9 mouse cellular contexts compared by ENCODE assay signal in genomic region chr10:19781365-19781764, GRCm38 (mm10).
DNase-seq lines count a peak whose midpoint lies in the region; ATAC-seq and TF ChIP-seq lines count a peak whose summit lies in the region.
"Had no signal": no experiment of that assay in that cellular context is flagged by ENCODE, and none has a peak within 500 bp of the region (broad histone marks: within the 10 kb centered on the region; RNA-seq: fewer than 3 reads in every experiment).

No protein-coding gene starts in this region.

- WGBS in hindbrain, embryonic 10.5 days = 89% methylated on average over 5 of the region's 5 CpGs
- WGBS in hindbrain, embryonic 14.5 days = 87% methylated on average over 5 of the region's 5 CpGs
- 91% methylated on average over 5 of the region's 5 CpGs for WGBS in cerebellum, adult 2 months

- H3K27me3 ChIP-seq in hindbrain, embryonic 10.5 days (ENCODE audit: insufficient read depth, poor library complexity, severe bottlenecking) = no peaks in the 10 kb centered on the region
- no peaks in the 10 kb centered on the region for H3K27me3 ChIP-seq in hindbrain, embryonic 14.5 days (ENCODE audit: control insufficient read depth, insufficient read depth, low read length)
- no peaks in the 10 kb centered on the region for H3K27me3 ChIP-seq in cerebellum, adult 2 months (ENCODE audit: control insufficient read depth, insufficient read depth, low read length)
- H3K27me3 ChIP-seq: limb, embryonic 12.5 days had no signal

- no peak for TF ChIP-seq CTCF in cerebellum, adult 2 months (IDR thresholded peaks at IDR 0.05; ENCODE audit: borderline replicate concordance, insufficient read depth, low read depth, low read length)

- H3K36me3 ChIP-seq in hindbrain, embryonic 10.5 days = no peaks in the 10 kb centered on the region
- H3K36me3 ChIP-seq in hindbrain, embryonic 14.5 days (replicated peaks; ENCODE audit: control insufficient read depth, insufficient read depth) = no peaks in the 10 kb centered on the region
- H3K36me3 ChIP-seq: limb, embryonic 12.5 days had no signal

- H3K4me2 ChIP-seq in hindbrain, embryonic 14.5 days (replicated peaks) = no peak overlapping the region
- H3K4me2 ChIP-seq: limb, embryonic 12.5 days had no signal

- no peak for ATAC-seq in hindbrain, embryonic 14.5 days (ENCODE audit: low FRiP score)

- TF ChIP-seq POLR2A in cerebellum, adult 2 months (IDR thresholded peaks at IDR 0.05; ENCODE audit: borderline replicate concordance, insufficient read depth, low read length) = no peak

- H3K4me1 ChIP-seq in hindbrain, embryonic 10.5 days (replicated peaks) = no peaks in the 10 kb centered on the region
- H3K4me1 ChIP-seq in hindbrain, embryonic 14.5 days (replicated peaks; ENCODE audit: control insufficient read depth, insufficient read depth, low read length) = no peaks in the 10 kb centered on the region
- H3K4me1 ChIP-seq in cerebellum, adult 2 months (ENCODE audit: control insufficient read depth, insufficient read depth, low read length) = no peaks in the 10 kb centered on the region; the same call in 1 of the 2 replicates
- H3K4me1 ChIP-seq: limb, embryonic 12.5 days had no signal

- DNase-seq in hindbrain, embryonic 10.5 days (ENCODE audit: low spot score) = peak; percentile 16
- DNase-seq in hindbrain, embryonic 14.5 days (ENCODE audit: low spot score) = no peak
- peak; percentile 5 to 28 for DNase-seq in urinary bladder, adult 18-20 months (ENCODE audit: low spot score in 2 of 2)
- DNase-seq in urinary bladder, postnatal 4 days (ENCODE audit: low spot score in 2 of 2) = no peak
- DNase-seq in c-Kit-positive CD71-negative TER-119-negative erythroid progenitor cells, embryonic 14.5 days (ENCODE audit: low read depth) = peak; percentile 16
- peak; percentile 30 for DNase-seq in lung, postnatal 25 days (ENCODE audit: low spot score)
- DNase-seq in thymus, postnatal 25 days = peak; percentile 73
- no peak for DNase-seq in cerebellum, adult 2 months

- no peaks in the 10 kb centered on the region for H3K9me3 ChIP-seq in hindbrain, embryonic 10.5 days
- no peaks in the 10 kb centered on the region for H3K9me3 ChIP-seq in hindbrain, embryonic 14.5 days (ENCODE audit: control insufficient read depth, low read length)
- H3K9me3 ChIP-seq: limb, embryonic 12.5 days had no signal

- no peak overlapping the region for H3K27ac ChIP-seq in hindbrain, embryonic 10.5 days
- no peak overlapping the region for H3K27ac ChIP-seq in hindbrain, embryonic 14.5 days
- no peak overlapping the region for H3K27ac ChIP-seq in cerebellum, adult 2 months (ENCODE audit: insufficient read depth, low read length)
- H3K27ac ChIP-seq: limb, embryonic 12.5 days had no signal

- H3K4me3 ChIP-seq in hindbrain, embryonic 10.5 days = no peak overlapping the region
- H3K4me3 ChIP-seq in hindbrain, embryonic 14.5 days (replicated peaks; ENCODE audit: low read length) = no peak overlapping the region
- H3K4me3 ChIP-seq in cerebellum, adult 2 months (replicated peaks; ENCODE audit: insufficient read depth, low read depth, low read length) = no peak overlapping the region
- H3K4me3 ChIP-seq: limb, embryonic 12.5 days had no signal

- no peak overlapping the region for H3K9ac ChIP-seq in hindbrain, embryonic 14.5 days
- H3K9ac ChIP-seq: limb, embryonic 12.5 days had no signal

Comparison
In these comparisons a context has a peak if more than half of its experiments do, and no peak if none do; other contexts are left out.
1. DNase-seq: peak in hindbrain, embryonic 10.5 days (single experiment), urinary bladder, adult 18-20 months (2 of 2), c-Kit-positive CD71-negative TER-119-negative erythroid progenitor cells, embryonic 14.5 days (single experiment), lung, postnatal 25 days (single experiment) and thymus, postnatal 25 days (single experiment); none in hindbrain, embryonic 14.5 days (single experiment), urinary bladder, postnatal 4 days (0 of 2) and cerebellum, adult 2 months (0 of 2).